Mouse (Mus musculus): ENCODE measurements around the gene Sypl. TPM values are rescaled to one million over a fixed set of nuclear protein-coding genes. Genes with fewer than 3 reads are reported as not detected.

Sypl gene
- 157 and 159 TPM in 2 replicates for polyA plus RNA-seq (2015; fragmentation: Nextera tagmentation; extraction: Ambion mirVana)

GRCm38 (mm10) chr12:32953596-32954215 is at the start of gene Sypl:
Gene Sypl, plus strand, starts transcription at chr12:32953891.
- Histone ChIP-seq H3K4me3 (replicated peaks) (peak within 1 kb of the TSS; percentile 83), H3K27ac (peak within 1 kb of the TSS; percentile 100), H3K4me1 (replicated peaks) (peaks cover 10% of the 10 kb centered on the region), H3K9me3 (no peaks in the 10 kb centered on the region), H3K36me3 (no peaks in the 10 kb centered on the region), H3K9ac (peak within 1 kb of the TSS; percentile 93), H3K4me2 (replicated peaks) (peak within 1 kb of the TSS; percentile 73), H3K27me3 (replicated peaks) (no peaks in the 10 kb centered on the region)
- peak; percentile 99 for ATAC-seq
- under 1% methylated on average over 47 of the region's 52 CpGs for WGBS

GRCm38 (mm10) chr12:32909686-32910085 is 44.0 kb upstream of the Sypl start:
- Histone ChIP-seq H3K36me3 (no peaks in the 10 kb centered on the region), H3K9me3 (no peaks in the 10 kb centered on the region), H3K9ac (no peak overlapping the region), H3K27me3 (replicated peaks) (no peaks in the 10 kb centered on the region), H3K27ac (no peak overlapping the region), H3K4me3 (replicated peaks) (no peak overlapping the region), H3K4me2 (replicated peaks) (no peak overlapping the region), H3K4me1 (replicated peaks) (peaks cover 6% of the 10 kb centered on the region; the same call in 1 of the 2 replicates)
- no peak for ATAC-seq
- WGBS = 57% methylated on average over 10 of the region's 10 CpGs

GRCm38 (mm10) chr12:32910092-32910491 is 43.6 kb upstream of the Sypl start:
- H3K4me1 ChIP-seq (replicated peaks) = peaks cover 6% of the 10 kb centered on the region; the same call in 1 of the 2 replicates
- H3K27ac ChIP-seq = no peak overlapping the region
- 12% methylated on average over 11 of the region's 11 CpGs for WGBS
- H3K36me3 ChIP-seq = no peaks in the 10 kb centered on the region
- H3K27me3 ChIP-seq (replicated peaks) = no peaks in the 10 kb centered on the region
- H3K4me2 ChIP-seq (replicated peaks) = peak overlapping the region; percentile 49
- ATAC-seq = peak; percentile 77
- no peaks in the 10 kb centered on the region for H3K9me3 ChIP-seq
- no peak overlapping the region for H3K9ac ChIP-seq
- 0 out of 2 replicates have a peak overlapping the region, but pooled peaks have one; percentile 3 for H3K4me3 ChIP-seq (replicated peaks)

GRCm38 (mm10) chr12:32910560-32911194 is 43.0 kb upstream of the Sypl start:
- WGBS = 33% methylated on average over 15 of the region's 15 CpGs
- H3K27me3 ChIP-seq (replicated peaks) = no peaks in the 10 kb centered on the region
- ATAC-seq = peak; percentile 74; the same call in 1 of the 2 replicates
- no peaks in the 10 kb centered on the region for H3K36me3 ChIP-seq
- H3K9ac ChIP-seq = no peak overlapping the region
- H3K9me3 ChIP-seq = no peaks in the 10 kb centered on the region
- H3K27ac ChIP-seq = no peak overlapping the region
- peaks cover 6% of the 10 kb centered on the region; the same call in 1 of the 2 replicates for H3K4me1 ChIP-seq (replicated peaks)
- 0 out of 2 replicates have a peak overlapping the region, but pooled peaks have one; percentile 3 for H3K4me3 ChIP-seq (replicated peaks)
- peak overlapping the region; percentile 49 for H3K4me2 ChIP-seq (replicated peaks)

- no peak overlapping the region for H3K4me3 ChIP-seq (replicated peaks)
- no peak overlapping the region for H3K27ac ChIP-seq
- no peaks in the 10 kb centered on the region for H3K9me3 ChIP-seq
- H3K9ac ChIP-seq = no peak overlapping the region
- WGBS = 62% methylated on average over 4 of the region's 4 CpGs
- H3K4me2 ChIP-seq (replicated peaks) = no peak overlapping the region
- no peaks in the 10 kb centered on the region for H3K27me3 ChIP-seq (replicated peaks)
- peaks cover 6% of the 10 kb centered on the region; the same call in 1 of the 2 replicates for H3K4me1 ChIP-seq (replicated peaks)
- no peaks in the 10 kb centered on the region for H3K36me3 ChIP-seq
- ATAC-seq = no peak
These were observed 42.1 kb upstream of the Sypl start for GRCm38 (mm10) chr12:32911569-32911968.

- Histone ChIP-seq H3K4me2 (replicated peaks) (no peak overlapping the region), H3K36me3 (no peaks in the 10 kb centered on the region), H3K9me3 (no peaks in the 10 kb centered on the region), H3K4me1 (replicated peaks) (peaks cover 6% of the 10 kb centered on the region; the same call in 1 of the 2 replicates), H3K27ac (no peak overlapping the region), H3K27me3 (replicated peaks) (no peaks in the 10 kb centered on the region), H3K4me3 (replicated peaks) (no peak overlapping the region), H3K9ac (no peak overlapping the region)
- no peak for ATAC-seq
- WGBS = 70% methylated on average over 5 of the region's 5 CpGs
These were observed 40.9 kb upstream of the Sypl start for GRCm38 (mm10) chr12:32912772-32913171.

- Histone ChIP-seq H3K9ac (no peak overlapping the region), H3K27ac (no peak overlapping the region), H3K4me3 (replicated peaks) (no peak overlapping the region), H3K9me3 (no peaks in the 10 kb centered on the region), H3K4me1 (replicated peaks) (no peaks in the 10 kb centered on the region), H3K4me2 (replicated peaks) (no peak overlapping the region), H3K27me3 (replicated peaks) (no peaks in the 10 kb centered on the region), H3K36me3 (no peaks in the 10 kb centered on the region)
- no peak for ATAC-seq
- 78% methylated on average over 7 of the region's 7 CpGs for WGBS
These were observed 35.0 kb upstream of the Sypl start for GRCm38 (mm10) chr12:32918683-32919082.

- ATAC-seq = no peak
- H3K36me3 ChIP-seq = no peaks in the 10 kb centered on the region
- H3K9ac ChIP-seq = no peak overlapping the region
- no peaks in the 10 kb centered on the region for H3K27me3 ChIP-seq (replicated peaks)
- H3K9me3 ChIP-seq = no peaks in the 10 kb centered on the region
- no peak overlapping the region for H3K27ac ChIP-seq
- no peak overlapping the region for H3K4me2 ChIP-seq (replicated peaks)
- WGBS = 42% methylated on average over 3 of the region's 3 CpGs
- no peaks in the 10 kb centered on the region for H3K4me1 ChIP-seq (replicated peaks)
- no peak overlapping the region for H3K4me3 ChIP-seq (replicated peaks)
These were observed 34.6 kb upstream of the Sypl start for GRCm38 (mm10) chr12:32919091-32919490.

- ATAC-seq = no peak
- no peaks in the 10 kb centered on the region for H3K9me3 ChIP-seq
- H3K4me3 ChIP-seq (replicated peaks) = no peak overlapping the region
- H3K4me2 ChIP-seq (replicated peaks) = no peak overlapping the region
- WGBS = 79% methylated on average over 5 of the region's 5 CpGs
- H3K27me3 ChIP-seq (replicated peaks) = no peaks in the 10 kb centered on the region
- no peaks in the 10 kb centered on the region for H3K36me3 ChIP-seq
- H3K9ac ChIP-seq = no peak overlapping the region
- H3K27ac ChIP-seq = no peak overlapping the region
- no peaks in the 10 kb centered on the region for H3K4me1 ChIP-seq (replicated peaks)
These were observed 34.2 kb upstream of the Sypl start for GRCm38 (mm10) chr12:32919527-32919926.

GRCm38 (mm10) chr12:32920185-32920788 is 33.4 kb upstream of the Sypl start:
- no peak overlapping the region for H3K4me3 ChIP-seq (replicated peaks)
- H3K27ac ChIP-seq = no peak overlapping the region
- no peak for ATAC-seq
- H3K36me3 ChIP-seq = no peaks in the 10 kb centered on the region
- no peaks in the 10 kb centered on the region for H3K9me3 ChIP-seq
- H3K4me2 ChIP-seq (replicated peaks) = no peak overlapping the region
- no peak overlapping the region for H3K9ac ChIP-seq
- H3K27me3 ChIP-seq (replicated peaks) = no peaks in the 10 kb centered on the region
- WGBS = 65% methylated on average over 8 of the region's 8 CpGs
- H3K4me1 ChIP-seq (replicated peaks) = no peaks in the 10 kb centered on the region

- ATAC-seq = no peak
- Histone ChIP-seq H3K4me1 (replicated peaks) (0 out of 2 replicates have a peak, but pooled peaks cover 2% of the 10 kb centered on the region), H3K36me3 (no peaks in the 10 kb centered on the region), H3K27ac (no peak overlapping the region), H3K27me3 (replicated peaks) (no peaks in the 10 kb centered on the region), H3K9ac (no peak overlapping the region), H3K4me3 (replicated peaks) (no peak overlapping the region), H3K4me2 (replicated peaks) (no peak overlapping the region), H3K9me3 (no peaks in the 10 kb centered on the region)
- 79% methylated on average over 4 of the region's 4 CpGs for WGBS
These were observed 32.6 kb upstream of the Sypl start for GRCm38 (mm10) chr12:32921071-32921470.

- H3K9me3 ChIP-seq = no peaks in the 10 kb centered on the region
- 89% methylated on average over 7 of the region's 7 CpGs for WGBS
- no peak overlapping the region for H3K9ac ChIP-seq
- no peak overlapping the region for H3K4me3 ChIP-seq (replicated peaks)
- 0 out of 2 replicates have a peak, but pooled peaks cover 5% of the 10 kb centered on the region for H3K4me1 ChIP-seq (replicated peaks)
- H3K36me3 ChIP-seq = no peaks in the 10 kb centered on the region
- H3K27me3 ChIP-seq (replicated peaks) = no peaks in the 10 kb centered on the region
- ATAC-seq = no peak
- H3K27ac ChIP-seq = no peak overlapping the region
- H3K4me2 ChIP-seq (replicated peaks) = no peak overlapping the region
These were observed 32.1 kb upstream of the Sypl start for GRCm38 (mm10) chr12:32921532-32922131.
